Mouse (Mus musculus): ENCODE measurements at regions not wholly inside any gene's neighbourhood (a gene's known extent, or its start where the extent isn't known, plus 50 kb on each side); places are given as distances from the start of the nearest gene placed in this dataset.

GRCm38 (mm10) chr14:29879283-29879682, 88.8 kb upstream of the Selenok start:
- WGBS = 94% methylated on average over 3 of the region's 3 CpGs
- DNase-seq (ENCODE audit: low spot score) = no peak
- Histone ChIP-seq H3K36me3 (replicated peaks) (no peaks in the 10 kb centered on the region), H3K4me3 (no peak overlapping the region), H3K27ac (replicated peaks) (no peak overlapping the region; the same call in 1 of the 2 replicates), H3K4me1 (peaks cover 24% of the 10 kb centered on the region), H3K9me3 (no peaks in the 10 kb centered on the region), H3K27me3 (replicated peaks; ENCODE audit: low read depth, poor library complexity, severe bottlenecking) (no peaks in the 10 kb centered on the region)

- Histone ChIP-seq H3K36me3 (replicated peaks) (no peaks in the 10 kb centered on the region), H3K27me3 (replicated peaks; ENCODE audit: low read depth, poor library complexity, severe bottlenecking) (no peaks in the 10 kb centered on the region), H3K9me3 (no peaks in the 10 kb centered on the region), H3K4me1 (peaks cover 10% of the 10 kb centered on the region), H3K4me3 (no peak overlapping the region), H3K27ac (replicated peaks) (no peak overlapping the region)
- 80% methylated on average over 11 of the region's 11 CpGs for WGBS
- DNase-seq (ENCODE audit: low spot score) = no peak
Observed at GRCm38 (mm10) chr14:29882666-29883344, 85.3 kb upstream of the Selenok start.

GRCm38 (mm10) chr14:29895332-29895988, 72.6 kb upstream of the Selenok start:
- Histone ChIP-seq H3K36me3 (replicated peaks) (no peaks in the 10 kb centered on the region), H3K9me3 (no peaks in the 10 kb centered on the region), H3K27ac (replicated peaks) (no peak overlapping the region), H3K27me3 (replicated peaks; ENCODE audit: low read depth, poor library complexity, severe bottlenecking) (no peaks in the 10 kb centered on the region), H3K4me1 (no peaks in the 10 kb centered on the region), H3K4me3 (no peak overlapping the region)
- no peak for DNase-seq (ENCODE audit: low spot score)
- WGBS = 98% methylated on average over 2 of the region's 2 CpGs

DNA sequence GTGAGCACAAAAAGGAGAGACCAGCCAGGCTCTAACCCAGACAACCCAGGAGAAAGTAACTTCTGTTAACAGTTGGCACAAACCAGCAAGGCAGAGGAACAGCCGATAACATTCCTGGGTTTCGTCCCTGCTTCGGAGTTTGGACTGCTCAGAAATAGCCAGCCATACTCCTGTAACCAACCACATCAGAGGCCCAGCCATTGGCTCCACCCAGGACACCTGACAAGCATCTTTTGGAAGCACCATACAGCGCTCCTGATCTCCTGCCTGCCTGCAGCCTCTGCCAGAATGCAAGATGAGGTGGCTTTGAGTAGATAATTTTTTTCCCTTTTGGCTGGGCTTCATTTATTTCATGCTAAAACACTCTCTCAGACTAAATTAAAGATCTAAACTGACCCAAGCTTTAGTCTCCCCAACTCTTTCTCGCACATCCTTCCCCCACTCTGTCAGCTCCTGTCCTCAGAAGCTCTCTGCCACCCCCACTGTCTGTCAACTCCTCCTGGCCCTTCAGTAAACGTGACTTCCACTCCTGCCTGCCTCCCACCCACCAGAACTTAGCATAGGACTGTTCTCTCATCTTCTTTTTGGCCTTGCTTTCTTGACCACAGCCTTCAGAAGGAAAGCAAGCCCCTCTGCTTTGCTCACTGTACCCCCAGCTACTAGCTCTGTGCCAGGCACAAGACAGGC, 72.0 kb upstream of the Selenok start:
- H3K27ac ChIP-seq (replicated peaks) = no peak overlapping the region
- DNase-seq (ENCODE audit: low spot score) = no peak
- H3K9me3 ChIP-seq = no peaks in the 10 kb centered on the region
- no peaks in the 10 kb centered on the region for H3K4me1 ChIP-seq
- H3K36me3 ChIP-seq (replicated peaks) = no peaks in the 10 kb centered on the region
- no peak overlapping the region for H3K4me3 ChIP-seq
- 79% methylated on average over 6 of the region's 6 CpGs for WGBS
- H3K27me3 ChIP-seq (replicated peaks; ENCODE audit: low read depth, poor library complexity, severe bottlenecking) = no peaks in the 10 kb centered on the region

DNA sequence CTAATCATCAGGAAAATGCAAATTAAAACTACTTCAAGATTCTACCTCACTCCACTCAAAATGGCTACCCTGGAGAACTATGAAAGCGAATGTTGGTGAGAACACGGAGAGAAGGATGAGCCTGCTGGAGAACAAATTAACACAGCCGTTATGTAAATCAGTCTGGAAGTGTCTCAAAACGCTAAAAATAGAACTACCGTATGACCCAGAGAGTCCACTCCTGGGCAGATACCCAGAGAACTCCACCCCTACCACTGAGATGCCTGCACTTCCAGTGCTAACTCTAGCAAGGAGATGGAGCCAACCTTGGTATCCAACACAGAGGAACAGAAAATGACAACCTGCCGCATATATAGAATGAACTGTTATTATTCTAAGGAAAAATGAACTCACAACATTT, 67.2 kb upstream of the Selenok start:
- Histone ChIP-seq H3K27ac (replicated peaks) (no peak overlapping the region), H3K4me1 (no peaks in the 10 kb centered on the region), H3K36me3 (replicated peaks) (no peaks in the 10 kb centered on the region), H3K9me3 (no peaks in the 10 kb centered on the region), H3K4me3 (no peak overlapping the region), H3K27me3 (replicated peaks; ENCODE audit: low read depth, poor library complexity, severe bottlenecking) (no peaks in the 10 kb centered on the region)
- no peak for DNase-seq (ENCODE audit: low spot score)
- 86% methylated on average over 6 of the region's 6 CpGs for WGBS

GRCm38 (mm10) chr14:29903574-29903973, 64.5 kb upstream of the Selenok start:
- DNase-seq (ENCODE audit: low spot score) = no peak
- Histone ChIP-seq H3K27me3 (replicated peaks; ENCODE audit: low read depth, poor library complexity, severe bottlenecking) (no peaks in the 10 kb centered on the region), H3K36me3 (replicated peaks) (no peaks in the 10 kb centered on the region), H3K4me3 (no peak overlapping the region), H3K4me1 (no peaks in the 10 kb centered on the region), H3K9me3 (no peaks in the 10 kb centered on the region), H3K27ac (replicated peaks) (no peak overlapping the region)
- 76% methylated on average over 3 of the region's 3 CpGs for WGBS

DNA sequence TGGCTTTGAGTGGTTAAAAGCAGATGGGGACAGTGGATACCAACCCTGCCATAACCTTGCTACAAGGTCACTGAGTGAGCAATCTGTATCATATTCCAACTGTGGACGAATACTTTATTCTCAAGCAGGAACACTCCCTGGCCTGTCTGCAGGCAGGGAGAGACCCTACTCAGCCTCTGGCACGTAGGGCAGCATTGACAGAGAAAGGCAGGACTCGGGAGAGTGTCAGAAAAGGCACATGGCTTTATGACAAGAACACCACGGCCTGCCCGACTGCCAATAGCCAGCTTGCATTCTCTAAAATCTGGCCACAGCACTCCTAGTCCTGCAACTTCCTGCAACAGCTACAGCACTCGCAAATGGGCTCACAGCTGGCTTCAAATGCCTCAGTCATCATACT, 63.3 kb upstream of the Selenok start:
- DNase-seq (ENCODE audit: low spot score) = no peak
- no peaks in the 10 kb centered on the region for H3K9me3 ChIP-seq
- H3K4me1 ChIP-seq = no peaks in the 10 kb centered on the region; the same call in 1 of the 2 replicates
- no peaks in the 10 kb centered on the region for H3K27me3 ChIP-seq (replicated peaks; ENCODE audit: low read depth, poor library complexity, severe bottlenecking)
- 78% methylated on average over 6 of the region's 6 CpGs for WGBS
- H3K4me3 ChIP-seq = no peak overlapping the region
- no peak overlapping the region for H3K27ac ChIP-seq (replicated peaks)
- H3K36me3 ChIP-seq (replicated peaks) = no peaks in the 10 kb centered on the region

- Histone ChIP-seq H3K4me1 (no peaks in the 10 kb centered on the region; the same call in 1 of the 2 replicates), H3K27ac (replicated peaks) (no peak overlapping the region), H3K4me3 (no peak overlapping the region), H3K36me3 (replicated peaks) (no peaks in the 10 kb centered on the region), H3K27me3 (replicated peaks; ENCODE audit: low read depth, poor library complexity, severe bottlenecking) (no peaks in the 10 kb centered on the region), H3K9me3 (no peaks in the 10 kb centered on the region)
- no peak for DNase-seq (ENCODE audit: low spot score)
- 64% methylated on average over 8 of the region's 8 CpGs for WGBS
Observed at GRCm38 (mm10) chr14:29909741-29910140, 58.4 kb upstream of the Selenok start.

All from embryonic facial prominence, embryonic 10.5 days (tissue).